28 mouse cellular contexts compared by ENCODE assay signal in the genomic region with DNA sequence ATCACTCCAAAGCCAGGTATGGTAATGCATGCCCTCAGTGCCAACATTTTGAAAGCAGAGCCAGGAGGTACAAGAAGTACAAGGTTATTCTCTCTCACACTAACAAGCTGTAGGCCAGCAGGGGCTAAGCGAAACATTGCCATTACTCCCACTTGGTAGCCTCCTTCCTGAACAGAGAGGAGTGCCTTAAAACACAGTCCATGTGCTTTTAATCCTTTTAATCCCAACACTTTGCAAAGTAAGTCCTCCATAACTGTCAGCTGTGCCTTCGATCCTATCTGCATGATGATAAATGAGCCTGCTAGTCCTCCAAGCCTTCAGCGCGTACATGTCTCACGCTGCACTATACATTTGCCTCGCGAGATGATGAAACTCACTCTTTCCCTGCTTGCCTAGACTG.
A peak's percentile ranks its signal among the peaks of the same experiment; 100 is the strongest.
DNase-seq lines count a peak whose midpoint lies in the region; ATAC-seq lines count a peak whose summit lies in the region.
"Had no signal": no experiment of that assay in that cellular context is flagged by ENCODE, and none has a peak within 500 bp of the region (broad histone marks: within the 10 kb centered on the region; RNA-seq: fewer than 3 reads in every experiment).

No protein-coding gene starts in this region.

- no peak overlapping the region; the same call in 1 of the 2 replicates for H3K9ac ChIP-seq in heart, embryonic 14.5 days (ENCODE audit: low read length)
- no peak overlapping the region for H3K9ac ChIP-seq in neural tube, embryonic 12.5 days
- no peak overlapping the region for H3K9ac ChIP-seq in hindbrain, embryonic 16.5 days (ENCODE audit: low read depth, low read length)
- H3K9ac ChIP-seq: forebrain, embryonic 15.5 days; liver, embryonic 14.5 days; midbrain, embryonic 15.5 days; stomach, embryonic 15.5 days had no signal

- peak; percentile 43 for DNase-seq in embryo, embryonic 10 days (ENCODE audit: low spot score)
- DNase-seq in embryo, embryonic 9.5 days (ENCODE audit: extremely low spot score), result no peak
- DNase-seq in heart, postnatal 10 days, result no peak
- no peak for DNase-seq in neural tube, embryonic 10.5 days (ENCODE audit: extremely low spot score, low spot score)
- DNase-seq in testis, postnatal 14 days (ENCODE audit: low spot score), result no peak
- DNase-seq: adrenal gland, adult 2 months; adrenal gland, postnatal 36 days; cerebellum, adult 2 months; cerebellum, postnatal 14 days; gastrocnemius, postnatal 36 days; kidney, adult 9 months; kidney, postnatal 25 days; liver; lung, adult 2 months; lung, postnatal 10 days; right cerebral cortex, postnatal 25 days; thymus, postnatal 14 days had no signal

- H3K27ac ChIP-seq in heart, embryonic 14.5 days (replicated peaks in 1 of 2; ENCODE audit: control insufficient read depth in 1 of 2, insufficient read depth in 1 of 2, low read depth in 2 of 2, low read length in 2 of 2), result peak overlapping the region; percentile 33 to 51; a peak in 2 of 4 replicates
- no peak overlapping the region for H3K27ac ChIP-seq in neural tube, embryonic 12.5 days
- no peak overlapping the region for H3K27ac ChIP-seq in hindbrain, embryonic 16.5 days (ENCODE audit: low read depth, low read length)
- H3K27ac ChIP-seq: forebrain, embryonic 15.5 days; liver, embryonic 14.5 days; macrophage; midbrain, embryonic 15.5 days; stomach, embryonic 15.5 days had no signal

- H3K9me3 ChIP-seq in heart, embryonic 14.5 days (ENCODE audit: control insufficient read depth, low read length), result no peaks in the 10 kb centered on the region
- H3K9me3 ChIP-seq in neural tube, embryonic 12.5 days, result no peaks in the 10 kb centered on the region
- H3K9me3 ChIP-seq in hindbrain, embryonic 16.5 days (ENCODE audit: control insufficient read depth, low read length), result no peaks in the 10 kb centered on the region
- H3K9me3 ChIP-seq: forebrain, embryonic 15.5 days; midbrain, embryonic 15.5 days; stomach, embryonic 15.5 days had no signal

- peaks cover 11 to 39% of the 10 kb centered on the region in 2 experiments for H3K4me1 ChIP-seq in heart, embryonic 14.5 days (ENCODE audit: control insufficient read depth in 2 of 2, insufficient read depth in 2 of 2, low read length in 2 of 2)
- H3K4me1 ChIP-seq in neural tube, embryonic 12.5 days, result no peaks in the 10 kb centered on the region
- no peaks in the 10 kb centered on the region for H3K4me1 ChIP-seq in hindbrain, embryonic 16.5 days (ENCODE audit: control insufficient read depth, insufficient read depth, low read depth, low read length)
- H3K4me1 ChIP-seq: forebrain, embryonic 15.5 days; midbrain, embryonic 15.5 days; stomach, embryonic 15.5 days had no signal

- H3K36me3 ChIP-seq in heart, embryonic 14.5 days (ENCODE audit: control insufficient read depth, insufficient read depth, low read length), result no peaks in the 10 kb centered on the region
- H3K36me3 ChIP-seq in neural tube, embryonic 12.5 days, result no peaks in the 10 kb centered on the region
- no peaks in the 10 kb centered on the region for H3K36me3 ChIP-seq in hindbrain, embryonic 16.5 days (ENCODE audit: control insufficient read depth, insufficient read depth, low read length)
- H3K36me3 ChIP-seq: forebrain, embryonic 15.5 days; midbrain, embryonic 15.5 days; stomach, embryonic 15.5 days had no signal

- no peaks in the 10 kb centered on the region for H3K27me3 ChIP-seq in heart, embryonic 14.5 days (ENCODE audit: control insufficient read depth, insufficient read depth, low read length)
- no peaks in the 10 kb centered on the region for H3K27me3 ChIP-seq in neural tube, embryonic 12.5 days (replicated peaks)
- no peaks in the 10 kb centered on the region for H3K27me3 ChIP-seq in hindbrain, embryonic 16.5 days (replicated peaks; ENCODE audit: control insufficient read depth, insufficient read depth, low read length)
- H3K27me3 ChIP-seq: CH12.LX; forebrain, embryonic 15.5 days; midbrain, embryonic 15.5 days; stomach, embryonic 15.5 days had no signal

- 29% methylated on average over 7 of the region's 7 CpGs for WGBS in heart, embryonic 14.5 days
- 82% methylated on average over 7 of the region's 7 CpGs for WGBS in neural tube, embryonic 12.5 days
- whole genome bisulfite sequencing in hindbrain, embryonic 16.5 days, result 75% methylated on average over 7 of the region's 7 CpGs

- no peak for ATAC-seq in heart, embryonic 14.5 days (ENCODE audit: insufficient number of reproducible peaks, insufficient read depth, low FRiP score, low read depth)
- peak; percentile 48 for ATAC-seq in neural tube, embryonic 12.5 days (ENCODE audit: low FRiP score, low read depth)
- ATAC-seq in hindbrain, embryonic 16.5 days, result peak; percentile 45; the same call in 1 of the 2 replicates
- ATAC-seq: activated CD4-positive, CD25-positive, alpha-beta regulatory T cell, adult 4 months; forebrain, embryonic 15.5 days; intestine, postnatal 0 days; midbrain, embryonic 15.5 days had no signal

- peak overlapping the region; percentile 18 for H3K4me2 ChIP-seq in heart, embryonic 14.5 days (ENCODE audit: low read length)
- no peak overlapping the region for H3K4me2 ChIP-seq in neural tube, embryonic 12.5 days (replicated peaks)
- H3K4me2 ChIP-seq in hindbrain, embryonic 16.5 days (ENCODE audit: low read length), result no peak overlapping the region
- H3K4me2 ChIP-seq: forebrain, embryonic 15.5 days; midbrain, embryonic 15.5 days; stomach, embryonic 15.5 days had no signal

- H3K4me3 ChIP-seq in heart, embryonic 14.5 days (ENCODE audit: control insufficient read depth in 1 of 2, insufficient read depth in 1 of 2, low read depth in 1 of 2, low read length in 2 of 2), result no peak overlapping the region
- H3K4me3 ChIP-seq in neural tube, embryonic 12.5 days, result no peak overlapping the region
- H3K4me3 ChIP-seq in hindbrain, embryonic 16.5 days (ENCODE audit: low read length), result no peak overlapping the region
- H3K4me3 ChIP-seq: forebrain, embryonic 15.5 days; midbrain, embryonic 15.5 days; stomach, embryonic 15.5 days had no signal

- intact Hi-C loops in heart, postnatal 10 days (cut with DNase I), result no loop called here

Comparison
In these comparisons a context has a peak if more than half of its experiments do, and no peak if none do; other contexts are left out.
1. H3K27ac ChIP-seq: peak in heart, embryonic 14.5 days (2 of 2); none in neural tube, embryonic 12.5 days (single experiment) and hindbrain, embryonic 16.5 days (single experiment).